Mouse (Mus musculus) kidney, postnatal 0 days (tissue): ENCODE measurements at regions not wholly inside any gene's neighbourhood (a gene's known extent, or its start where the extent isn't known, plus 50 kb on each side); places are given as distances from the start of the nearest gene placed in this dataset.

Experiments
- ATAC-seq: fragments of 200-750 bp; cut with Nextera tagmentation; replicated peaks from 2 replicates; pipeline ENCODE4 v1.8.0; 2017; ENCODE audit warnings: low read depth, moderate number of reproducible peaks, moderate TSS enrichment, moderate library complexity; ENCODE audit not compliant: low FRiP score
- DNase-seq: peaks from one replicate; pipeline ENCODE4 v3.0.0-alpha.2; 2016; ENCODE audit warnings: low spot score
- H3K27ac ChIP-seq: fragments of 300-500 bp; sonication (generic); 2 replicates; pipeline ENCODE4 v1.5.1; 2014; ENCODE audit warnings: mild to moderate bottlenecking
- H3K27me3 ChIP-seq: fragments of 300-500 bp; sonication (generic); 2 replicates; pipeline ENCODE4 v1.6.1; 2014; ENCODE audit warnings: low read length, mixed read lengths; ENCODE audit not compliant: insufficient read depth
- H3K36me3 ChIP-seq: fragments of 300-500 bp; sonication (generic); 2 replicates; pipeline ENCODE4 v1.6.1; 2014; ENCODE audit warnings: low read length, mixed read lengths; ENCODE audit not compliant: insufficient read depth
- H3K4me1 ChIP-seq: fragments of 300-500 bp; sonication (generic); replicated peaks from 2 replicates; pipeline ENCODE4 v1.6.1; 2014; ENCODE audit warnings: antibody characterized with exemption, low read length, mixed read lengths; ENCODE audit not compliant: insufficient read depth
- H3K4me2 ChIP-seq: fragments of 300-500 bp; sonication (generic); 2 replicates; pipeline ENCODE4 v1.6.1; 2014; ENCODE audit warnings: mild to moderate bottlenecking, low read length, moderate library complexity, mixed read lengths
- H3K4me3 ChIP-seq: fragments of 300-500 bp; sonication (generic); replicated peaks from 2 replicates; pipeline ENCODE4 v1.5.1; 2014; ENCODE audit warnings: low read depth, low read length
- H3K9ac ChIP-seq: fragments of 300-500 bp; sonication (generic); 2 replicates; pipeline ENCODE4 v1.6.1; 2014; ENCODE audit warnings: low read depth, low read length
- H3K9me3 ChIP-seq: fragments of 300-500 bp; sonication (generic); replicated peaks from 2 replicates; pipeline ENCODE4 v1.6.1; 2016; ENCODE audit warnings: low read length, inconsistent platforms, mixed read lengths
- CTCF ChIP-seq: IDR thresholded peaks from 2 replicates; pipeline ENCODE4 v1.5.1; 2016; ENCODE audit warnings: antibody characterized with exemption, low read depth, mild to moderate bottlenecking, moderate library complexity
- WGBS: fragments of 180-500 bp; shearing (Covaris S2); extraction: QIAGEN DNeasy Blood & Tissue Kit; methylation state at CpG from one replicate; pipeline ENCODE4 v1.1.7; 2014; 5-methylcytosine and 5-hydroxymethylcytosine counted together

DNA sequence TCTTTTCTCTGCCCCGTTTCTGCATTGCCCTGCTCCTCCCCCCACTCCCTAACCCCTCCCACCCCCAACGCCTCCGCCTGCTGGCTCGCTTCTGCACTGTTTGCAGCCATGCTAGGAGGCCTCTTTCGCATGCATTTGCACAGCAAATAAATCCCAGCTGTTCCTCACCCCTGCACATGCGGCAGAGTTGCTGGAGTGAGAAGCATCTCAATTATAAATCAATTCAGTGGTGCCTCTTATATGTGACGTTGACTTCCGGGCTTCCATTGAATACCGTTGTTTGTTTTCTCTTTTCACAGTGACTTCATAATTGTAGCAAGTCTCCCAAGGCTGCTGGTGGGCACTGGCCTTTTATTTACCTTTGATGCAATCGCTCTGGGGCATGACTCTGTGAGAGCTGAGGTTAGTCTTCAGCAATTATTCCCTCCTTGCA is 144.3 kb downstream of the Zfp281 start:
- H3K4me3 ChIP-seq: 0 out of 2 replicates have a peak overlapping the region, but pooled peaks have one; percentile 0
- H3K36me3 ChIP-seq: no peaks in the 10 kb centered on the region
- no peaks in the 10 kb centered on the region for H3K9me3 ChIP-seq
- under 1% methylated on average over 10 of the region's 10 CpGs for WGBS
- DNase-seq (peak; percentile 81), ATAC-seq (peak; percentile 83)
- peak overlapping the region; percentile 57 for H3K27ac ChIP-seq
- H3K4me1 ChIP-seq: peaks cover 13% of the 10 kb centered on the region; the same call in 1 of the 2 replicates
- TF ChIP-seq CTCF: peak; percentile 36; the same call in 1 of the 2 replicates
- H3K4me2 ChIP-seq: peak overlapping the region; percentile 43
- H3K9ac ChIP-seq: 0 out of 2 replicates have a peak overlapping the region, but pooled peaks have one; percentile 18
- H3K27me3 ChIP-seq: no peaks in the 10 kb centered on the region

DNA sequence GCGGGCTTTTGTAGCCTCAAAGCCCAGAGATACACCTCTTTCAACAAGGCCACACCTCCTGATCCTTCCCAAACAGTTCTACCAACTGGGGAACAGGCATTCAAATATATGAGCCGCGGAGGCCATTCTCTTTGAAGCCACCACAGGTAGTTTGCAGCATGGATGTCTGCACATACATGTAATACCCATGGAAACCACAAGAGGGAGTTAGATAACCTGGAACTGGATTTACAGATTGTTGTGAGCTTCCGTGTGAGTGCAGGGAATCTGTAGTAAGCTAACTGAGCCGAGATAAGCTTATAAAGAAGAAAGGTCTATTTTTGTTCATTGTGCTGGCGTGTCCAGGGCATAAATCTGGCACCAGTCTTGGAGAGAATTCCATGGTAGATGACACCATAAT is 149.0 kb downstream of the Zfp281 start:
- H3K36me3 ChIP-seq: no peaks in the 10 kb centered on the region
- H3K9ac ChIP-seq: no peak overlapping the region
- H3K9me3 ChIP-seq: no peaks in the 10 kb centered on the region
- peak; percentile 55; the same call in 1 of the 2 replicates for TF ChIP-seq CTCF
- H3K4me2 ChIP-seq: no peak overlapping the region
- no peak overlapping the region for H3K27ac ChIP-seq
- WGBS: 93% methylated on average over 6 of the region's 6 CpGs
- peaks cover 10% of the 10 kb centered on the region; the same call in 1 of the 2 replicates for H3K4me1 ChIP-seq
- DNase-seq: no peak
- H3K27me3 ChIP-seq: no peaks in the 10 kb centered on the region
- no peak for ATAC-seq
- H3K4me3 ChIP-seq: no peak overlapping the region

DNA sequence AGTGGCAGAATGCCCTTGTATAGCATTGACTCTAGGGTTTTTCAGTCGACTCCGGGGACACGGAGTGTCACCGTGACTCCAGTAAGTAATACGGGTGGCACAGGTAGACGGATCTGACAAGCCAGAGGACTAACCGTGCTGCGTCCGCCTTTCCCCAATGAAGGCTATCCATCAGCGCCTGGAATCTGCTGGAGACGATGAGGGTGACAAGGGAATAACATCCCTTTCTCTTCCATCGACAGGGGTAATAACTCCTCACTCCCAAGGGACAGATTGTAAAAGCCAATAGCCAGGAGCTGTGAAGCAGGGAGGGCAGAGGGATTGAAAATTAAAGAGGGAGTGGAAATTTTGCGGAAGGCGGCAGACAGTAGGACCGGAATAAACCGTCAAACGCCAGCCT is 151.5 kb downstream of the Zfp281 start:
- Histone ChIP-seq H3K4me2 (0 out of 2 replicates have a peak overlapping the region, but pooled peaks have one; percentile 7), H3K27ac (no peak overlapping the region), H3K9me3 (no peaks in the 10 kb centered on the region), H3K9ac (no peak overlapping the region), H3K4me3 (no peak overlapping the region), H3K27me3 (no peaks in the 10 kb centered on the region), H3K36me3 (no peaks in the 10 kb centered on the region), H3K4me1 (0 out of 2 replicates have a peak, but pooled peaks cover 3% of the 10 kb centered on the region)
- 27% methylated on average over 17 of the region's 17 CpGs for WGBS
- TF ChIP-seq CTCF: no peak
- ATAC-seq (no peak), DNase-seq (no peak)

DNA sequence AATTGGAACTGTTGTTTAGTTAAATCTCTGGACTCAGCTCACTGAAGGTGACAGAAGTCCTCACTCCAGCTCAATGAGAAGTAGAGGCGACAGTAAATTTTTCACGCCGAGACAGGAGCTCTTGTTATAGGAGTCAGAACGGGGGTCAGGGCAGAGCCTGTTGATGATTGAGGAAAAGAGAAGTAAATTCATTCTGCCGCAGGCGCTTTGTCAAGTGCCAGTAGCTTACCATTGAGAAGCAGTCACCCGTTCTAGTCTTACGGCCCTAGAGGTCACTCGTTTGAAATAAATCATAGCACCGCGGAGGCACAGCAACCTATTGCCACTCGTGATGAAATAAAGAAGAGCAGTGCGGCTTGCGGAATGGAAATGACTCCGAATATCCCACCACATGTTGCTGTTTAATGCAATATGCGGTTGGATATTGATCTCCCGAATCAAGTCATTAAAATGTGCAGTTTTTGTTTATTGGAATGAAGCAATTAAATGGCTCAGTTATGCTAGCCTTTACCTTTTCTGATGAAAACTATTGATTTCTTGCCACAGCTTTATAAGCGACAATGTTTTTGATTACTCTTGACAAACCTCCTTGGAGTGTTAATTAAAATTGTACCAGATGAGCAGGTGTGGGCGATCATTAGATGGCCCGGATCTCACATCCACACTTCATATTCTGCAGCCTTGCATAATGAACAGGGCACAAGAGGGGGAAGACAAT is 152.7 kb downstream of the Zfp281 start:
- WGBS: 27% methylated on average over 20 of the region's 20 CpGs
- no peak overlapping the region for H3K4me2 ChIP-seq
- no peak overlapping the region for H3K27ac ChIP-seq

DNA sequence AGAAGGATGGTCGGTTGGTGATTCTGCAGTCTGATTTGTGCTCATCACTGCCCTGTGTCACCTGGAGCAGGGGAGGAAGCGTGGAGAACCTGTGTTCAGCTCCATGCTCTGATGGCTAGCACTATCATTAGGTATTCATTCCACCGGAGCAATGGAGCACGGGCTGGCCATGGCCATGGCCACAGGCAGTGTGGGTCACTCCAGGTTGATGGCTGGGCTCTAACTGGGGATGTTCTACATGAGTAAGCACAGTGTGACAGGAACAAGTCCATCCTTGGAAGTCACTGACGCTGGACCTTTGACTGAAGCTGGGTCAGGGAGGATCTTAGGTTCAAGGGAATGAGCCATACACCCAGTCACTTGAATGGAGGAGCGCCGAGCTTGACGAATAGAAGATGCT is 154.7 kb downstream of the Zfp281 start:
- no peak overlapping the region for H3K27ac ChIP-seq
- H3K9ac ChIP-seq: no peak overlapping the region
- H3K9me3 ChIP-seq: no peaks in the 10 kb centered on the region
- TF ChIP-seq CTCF: no peak
- no peak overlapping the region for H3K4me2 ChIP-seq
- 51% methylated on average over 8 of the region's 8 CpGs for WGBS
- peak; percentile 94 for ATAC-seq
- H3K4me3 ChIP-seq: no peak overlapping the region
- DNase-seq: no peak
- H3K4me1 ChIP-seq: 0 out of 2 replicates have a peak, but pooled peaks cover 12% of the 10 kb centered on the region
- no peaks in the 10 kb centered on the region for H3K36me3 ChIP-seq
- H3K27me3 ChIP-seq: no peaks in the 10 kb centered on the region

More for the DNA sequence above, 152.7 kb downstream of the Zfp281 start:
- ATAC-seq (no peak), DNase-seq (peak; percentile 48)
- 0 out of 2 replicates have a peak, but pooled peaks cover 9% of the 10 kb centered on the region for H3K4me1 ChIP-seq
- H3K9me3 ChIP-seq: no peaks in the 10 kb centered on the region
- H3K27me3 ChIP-seq: no peaks in the 10 kb centered on the region
- H3K9ac ChIP-seq: no peak overlapping the region
- no peaks in the 10 kb centered on the region for H3K36me3 ChIP-seq
- H3K4me3 ChIP-seq: no peak overlapping the region
- no peak for TF ChIP-seq CTCF

DNA sequence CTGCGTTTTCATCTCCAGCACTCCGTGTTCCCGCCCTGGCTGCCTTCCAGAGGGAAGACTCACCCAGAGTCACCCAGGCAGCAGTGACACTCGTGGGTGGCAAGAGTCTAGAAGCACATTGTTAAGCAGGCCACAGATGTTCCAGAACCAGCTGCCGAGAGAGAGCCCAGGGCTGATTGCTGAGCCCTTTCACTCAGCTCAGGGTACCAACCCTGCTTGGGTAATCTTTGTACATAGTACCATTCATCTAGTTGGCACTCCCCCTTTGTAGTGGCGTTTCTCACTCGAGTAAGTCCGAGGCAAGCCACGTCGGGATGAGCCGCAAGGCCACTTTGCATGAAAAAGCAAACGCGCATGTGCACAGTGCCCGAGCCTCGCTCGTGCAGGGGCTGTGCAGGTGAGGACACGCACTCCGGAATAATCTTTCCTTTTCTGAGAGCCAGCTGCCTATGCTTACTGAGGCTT is 156.9 kb downstream of the Zfp281 start:
- Histone ChIP-seq H3K9me3 (no peaks in the 10 kb centered on the region), H3K4me1 (0 out of 2 replicates have a peak, but pooled peaks cover 12% of the 10 kb centered on the region), H3K4me2 (peak overlapping the region; percentile 47), H3K4me3 (peak overlapping the region; percentile 16; the same call in 1 of the 2 replicates), H3K9ac (0 out of 2 replicates have a peak overlapping the region, but pooled peaks have one; percentile 2), H3K27ac (no peak overlapping the region), H3K36me3 (no peaks in the 10 kb centered on the region), H3K27me3 (no peaks in the 10 kb centered on the region; the same call in 1 of the 2 replicates)
- ATAC-seq (0 out of 2 replicates have a peak, but pooled peaks have one; percentile 33), DNase-seq (no peak)
- TF ChIP-seq CTCF: no peak
- 21% methylated on average over 18 of the region's 18 CpGs for WGBS
